Mouse (Mus musculus) brain, embryonic 14.5 days (tissue): ENCODE results near the gene Pappa.

Experiments used
- CTCF ChIP-seq: fragments of 200-500 bp; IDR thresholded peaks from 2 replicates; pipeline ENCODE4 v1.5.1; 2012; ENCODE audit warnings: inconsistent platforms, mild to moderate bottlenecking, moderate library complexity, borderline replicate concordance; ENCODE audit not compliant: insufficient read depth, insufficient read length; ENCODE audit errors: extremely low read depth
- POLR2A ChIP-seq: fragments of 200-500 bp; IDR thresholded peaks from 2 replicates; pipeline ENCODE4 v1.6.1; 2012; ENCODE audit warnings: mild to moderate bottlenecking, inconsistent platforms, borderline replicate concordance; ENCODE audit not compliant: poor library complexity, insufficient read depth, insufficient read length, severe bottlenecking; ENCODE audit errors: extremely low read depth

DNA sequence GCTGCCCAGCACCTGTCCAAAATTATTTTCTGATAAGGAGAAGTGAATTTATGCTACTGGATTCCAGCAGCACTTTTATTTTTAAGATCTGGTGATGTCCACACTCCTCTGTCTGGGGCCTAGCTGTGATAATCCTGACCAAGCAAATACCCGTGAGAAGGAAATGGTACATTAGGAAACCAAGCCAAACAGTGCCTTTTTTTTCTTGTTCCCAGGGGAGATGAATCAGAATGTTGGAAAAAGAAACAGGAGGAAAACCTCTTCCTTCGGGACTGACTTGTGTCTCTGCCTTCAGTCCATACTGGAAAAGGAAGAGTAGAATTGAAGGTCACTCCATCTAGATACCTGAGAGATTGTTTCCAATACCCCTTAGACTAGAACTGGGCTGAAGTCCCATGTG, 63.3 kb downstream of the Pappa start:
- TF ChIP-seq CTCF: no peak
- TF ChIP-seq POLR2A: no peak
